Comparison of ENCODE assay signal across 8 mouse cellular contexts in the genomic region with DNA sequence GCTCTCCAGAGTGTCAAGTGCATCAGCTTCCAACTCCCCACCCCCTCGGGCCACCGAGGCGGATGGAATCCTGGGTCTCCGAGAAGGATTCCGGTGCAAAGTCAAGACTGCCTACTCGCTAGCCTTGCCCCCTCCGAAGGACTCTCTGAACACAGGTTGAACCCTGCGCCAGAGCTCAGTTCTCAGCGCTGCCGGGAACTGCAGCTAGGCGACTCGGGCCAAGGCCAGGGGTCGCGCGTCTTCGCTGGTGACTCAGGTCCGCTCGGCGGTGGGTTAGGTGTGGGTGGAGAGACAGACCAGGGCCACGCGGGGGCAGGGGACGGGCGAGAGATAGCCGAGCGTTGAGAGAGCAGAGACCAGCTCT. TPM values are rescaled to one million over a fixed set of nuclear protein-coding genes. Genes with fewer than 3 reads are reported as not detected.
DNase-seq lines count a peak whose midpoint lies in the region; ATAC-seq and TF ChIP-seq lines count a peak whose summit lies in the region.

No protein-coding gene starts in this region.

- no peaks in the 10 kb centered on the region for H3K9me3 ChIP-seq in embryonic facial prominence, embryonic 14.5 days (ENCODE audit: control insufficient read depth, low read length)
- no peaks in the 10 kb centered on the region for H3K9me3 ChIP-seq in limb, embryonic 12.5 days
- H3K9me3 ChIP-seq in stomach, postnatal 0 days (ENCODE audit: control insufficient read depth, low read length) = no peaks in the 10 kb centered on the region

- H3K4me3 ChIP-seq in embryonic facial prominence, embryonic 14.5 days (ENCODE audit: low read depth, low read length) = peak overlapping the region; percentile 72
- H3K4me3 ChIP-seq in limb, embryonic 12.5 days (replicated peaks) = peak overlapping the region; percentile 71
- H3K4me3 ChIP-seq in stomach, postnatal 0 days (ENCODE audit: low read depth, low read length) = peak overlapping the region; percentile 59

- 0% methylated on average over 21 of the region's 25 CpGs for WGBS in embryonic facial prominence, embryonic 14.5 days
- WGBS in limb, embryonic 12.5 days = under 1% methylated on average over 25 of the region's 25 CpGs
- under 1% methylated on average over 25 of the region's 25 CpGs for WGBS in stomach, postnatal 0 days

- TF ChIP-seq EP300 in stomach, postnatal 0 days (optimal IDR thresholded peaks at IDR 0.05) = no peak

- H3K27ac ChIP-seq in embryonic facial prominence, embryonic 14.5 days (replicated peaks; ENCODE audit: low read depth, low read length) = no peak overlapping the region
- H3K27ac ChIP-seq in limb, embryonic 12.5 days = no peak overlapping the region
- no peak overlapping the region for H3K27ac ChIP-seq in stomach, postnatal 0 days (replicated peaks)

- peak overlapping the region; percentile 73 for H3K9ac ChIP-seq in embryonic facial prominence, embryonic 14.5 days (ENCODE audit: low read depth, low read length)
- peak overlapping the region; percentile 70 for H3K9ac ChIP-seq in limb, embryonic 12.5 days (replicated peaks)
- peak overlapping the region; percentile 23 for H3K9ac ChIP-seq in stomach, postnatal 0 days (ENCODE audit: low read length)

- H3K36me3 ChIP-seq in embryonic facial prominence, embryonic 14.5 days (ENCODE audit: control insufficient read depth, insufficient read depth, low read length) = no peaks in the 10 kb centered on the region
- no peaks in the 10 kb centered on the region for H3K36me3 ChIP-seq in limb, embryonic 12.5 days
- no peaks in the 10 kb centered on the region for H3K36me3 ChIP-seq in stomach, postnatal 0 days (ENCODE audit: control insufficient read depth, insufficient read depth, low read length)

- no peaks in the 10 kb centered on the region for H3K4me1 ChIP-seq in embryonic facial prominence, embryonic 14.5 days (ENCODE audit: control insufficient read depth, insufficient read depth, low read length)
- H3K4me1 ChIP-seq in limb, embryonic 12.5 days (replicated peaks) = peaks cover 17% of the 10 kb centered on the region
- no peaks in the 10 kb centered on the region for H3K4me1 ChIP-seq in stomach, postnatal 0 days (replicated peaks; ENCODE audit: control insufficient read depth, insufficient read depth)

- H3K27me3 ChIP-seq in embryonic facial prominence, embryonic 14.5 days (replicated peaks; ENCODE audit: control insufficient read depth, insufficient read depth, low read length) = peaks cover 34% of the 10 kb centered on the region
- peaks cover 90% of the 10 kb centered on the region for H3K27me3 ChIP-seq in limb, embryonic 12.5 days
- peaks cover 6% of the 10 kb centered on the region; the same call in 1 of the 2 replicates for H3K27me3 ChIP-seq in stomach, postnatal 0 days (ENCODE audit: control insufficient read depth, insufficient read depth, low read length)

- peak; percentile 24 for ATAC-seq in embryonic facial prominence, embryonic 14.5 days (ENCODE audit: low read depth)
- ATAC-seq in limb, embryonic 12.5 days (ENCODE audit: insufficient number of reproducible peaks, insufficient read depth, low FRiP score, low TSS enrichment, low read depth) = no peak
- no peak for ATAC-seq in stomach, postnatal 0 days (ENCODE audit: low FRiP score, low TSS enrichment)
- no peak for ATAC-seq in inflammation-experienced regulatory T-cells, adult 6 months

- TF ChIP-seq CTCF in stomach, postnatal 0 days (IDR thresholded peaks at IDR 0.05; ENCODE audit: low read depth) = peak; percentile 21

- H3K4me2 ChIP-seq in embryonic facial prominence, embryonic 14.5 days (ENCODE audit: low read depth, low read length) = peak overlapping the region; percentile 90
- H3K4me2 ChIP-seq in limb, embryonic 12.5 days = peak overlapping the region; percentile 97
- H3K4me2 ChIP-seq in stomach, postnatal 0 days (replicated peaks; ENCODE audit: low read depth) = peak overlapping the region; percentile 82

- DNase-seq in kidney, postnatal 10 days = peak; percentile 19
- no peak for DNase-seq in kidney, adult 18-20 months
- DNase-seq in cerebellum, adult 11-12 months = peak; percentile 52
- DNase-seq in embryonic facial prominence, embryonic 14.5 days (ENCODE audit: low spot score) = no peak
- DNase-seq in stomach, postnatal 0 days (ENCODE audit: low spot score) = no peak
- no peak for DNase-seq in gastrocnemius, adult 18-20 months (ENCODE audit: low spot score)

RNA-seq across cellular contexts. Expression of a gene that starts 0.3 kb away (rescaled TPM):
- polyA plus RNA-seq in embryonic facial prominence, embryonic 14.5 days (2014; fragmentation: Nextera tagmentation; extraction: Ambion mirVana) = 13.1 and 14.3 TPM in 2 replicates
- 8.9 and 10.7 TPM in 2 replicates for polyA plus RNA-seq in limb, embryonic 12.5 days (2016; fragmentation: Nextera tagmentation; extraction: Ambion mirVana)
- polyA plus RNA-seq in stomach, postnatal 0 days (2015; fragmentation: Nextera tagmentation; extraction: Ambion mirVana) = 6.1 and 6.3 TPM in 2 replicates
- 1 to 10 TPM; 3.0 TPM for total RNA-seq in gastrocnemius, adult 18-20 months (2021)
- 1 to 10 TPM in 1 of 3 experiments, under 1 TPM in 1, not detected in 1; 0.70 to 1.6 TPM for polyA plus RNA-seq in inflammation-experienced regulatory T-cells, adult 6 months (2017; shearing (Covaris generic))

RNA-seq across cellular contexts. Expression of a gene that starts 55.5 kb away (rescaled TPM):
- 21.6 and 22.3 TPM in 2 replicates for polyA plus RNA-seq in embryonic facial prominence, embryonic 14.5 days (2014; fragmentation: Nextera tagmentation; extraction: Ambion mirVana)
- 35.9 and 37.7 TPM in 2 replicates for polyA plus RNA-seq in limb, embryonic 12.5 days (2016; fragmentation: Nextera tagmentation; extraction: Ambion mirVana)
- 9.0 and 10.6 TPM in 2 replicates for polyA plus RNA-seq in stomach, postnatal 0 days (2015; fragmentation: Nextera tagmentation; extraction: Ambion mirVana)
- total RNA-seq in gastrocnemius, adult 18-20 months (2021) = 10 to 100 TPM; 24.3 to 27.0 TPM
- polyA plus RNA-seq in inflammation-experienced regulatory T-cells, adult 6 months (2017; shearing (Covaris generic)) = 10 to 100 TPM; 17.8 to 30.0 (median 25.9) TPM

Comparison
In these comparisons a context has a peak if more than half of its experiments do, and no peak if none do; other contexts are left out.
1. DNase-seq: peak in kidney, postnatal 10 days (single experiment) and cerebellum, adult 11-12 months (single experiment); none in kidney, adult 18-20 months (single experiment), embryonic facial prominence, embryonic 14.5 days (single experiment), stomach, postnatal 0 days (single experiment) and gastrocnemius, adult 18-20 months (single experiment).
2. H3K9ac ChIP-seq: peak in every context shown above with its lines; median percentile 73 in embryonic facial prominence, embryonic 14.5 days; 70 in limb, embryonic 12.5 days; 23 in stomach, postnatal 0 days.
3. Peak in every context shown above with its lines, with median percentiles within 50 percentile points of each other: H3K4me2 ChIP-seq and H3K4me3 ChIP-seq.